Mouse (Mus musculus): ENCODE data around the gene Gtf2h4. TPM values are rescaled to one million over a fixed set of nuclear protein-coding genes. Genes with fewer than 3 reads are reported as not detected.
A peak's percentile ranks its signal among the peaks of the same experiment; 100 is the strongest.

The Gtf2h4 gene
- total and polyA plus RNA-seq, 2 experiments from 2014 or later = 18.0 to 24.2 TPM

GRCm38 (mm10) chr17:35665957-35666515, 7.5 kb downstream of the Gtf2h4 start:
- H3K27me3 ChIP-seq (ENCODE audit: control insufficient read depth, insufficient read depth, low read length) = no peaks in the 10 kb centered on the region
- no peak for ATAC-seq (ENCODE audit: insufficient read depth, low read depth)
- H3K4me3 ChIP-seq (ENCODE audit: low read depth, low read length) = no peak overlapping the region

GRCm38 (mm10) chr17:35653086-35653485, 20.5 kb downstream of the Gtf2h4 start:
- no peaks in the 10 kb centered on the region for H3K4me1 ChIP-seq (ENCODE audit: control insufficient read depth, insufficient read depth)
- no peak overlapping the region for H3K4me2 ChIP-seq (ENCODE audit: low read depth, low read length)
- H3K27ac ChIP-seq (ENCODE audit: low read depth) = no peak overlapping the region
- peaks cover 26% of the 10 kb centered on the region for H3K36me3 ChIP-seq (replicated peaks; ENCODE audit: control insufficient read depth, insufficient read depth, low read length)
- no peak overlapping the region for H3K4me3 ChIP-seq (ENCODE audit: low read depth, low read length)
- ATAC-seq (ENCODE audit: insufficient read depth, low read depth) (no peak), DNase-seq (ENCODE audit: low spot score) (no peak)
- 68% methylated on average over 2 of the region's 2 CpGs for WGBS
- TF ChIP-seq EP300 (IDR thresholded peaks at IDR 0.05; ENCODE audit: low read depth) (no peak), CTCF (IDR thresholded peaks at IDR 0.05; ENCODE audit: low read depth) (no peak)
- H3K27me3 ChIP-seq (ENCODE audit: control insufficient read depth, insufficient read depth, low read length) = no peaks in the 10 kb centered on the region
- no peaks in the 10 kb centered on the region for H3K9me3 ChIP-seq (replicated peaks; ENCODE audit: control insufficient read depth, low read length)
- H3K9ac ChIP-seq (replicated peaks; ENCODE audit: low read depth, low read length) = no peak overlapping the region

More at GRCm38 (mm10) chr17:35665957-35666515, 7.5 kb downstream of the Gtf2h4 start:
- H3K9ac ChIP-seq (replicated peaks; ENCODE audit: low read depth, low read length) = no peak overlapping the region
- H3K9me3 ChIP-seq (replicated peaks; ENCODE audit: control insufficient read depth, low read length) = no peaks in the 10 kb centered on the region
- H3K4me1 ChIP-seq (ENCODE audit: control insufficient read depth, insufficient read depth) = peaks cover 6% of the 10 kb centered on the region; the same call in 1 of the 2 replicates
- peak; percentile 16 for DNase-seq (ENCODE audit: low spot score)
- H3K36me3 ChIP-seq (replicated peaks; ENCODE audit: control insufficient read depth, insufficient read depth, low read length) = peaks cover 39% of the 10 kb centered on the region
- 82% methylated on average over 17 of the region's 17 CpGs for WGBS
- no peak overlapping the region for H3K27ac ChIP-seq (ENCODE audit: low read depth)
- TF ChIP-seq EP300 (IDR thresholded peaks at IDR 0.05; ENCODE audit: low read depth) = no peak
- peak; percentile 39 for TF ChIP-seq CTCF (IDR thresholded peaks at IDR 0.05; ENCODE audit: low read depth)
- no peak overlapping the region for H3K4me2 ChIP-seq (ENCODE audit: low read depth, low read length)

GRCm38 (mm10) chr17:35649429-35649828, 24.1 kb downstream of the Gtf2h4 start:
- Histone ChIP-seq H3K9ac (replicated peaks; ENCODE audit: low read depth, low read length) (no peak overlapping the region), H3K4me3 (ENCODE audit: low read depth, low read length) (no peak overlapping the region), H3K9me3 (replicated peaks; ENCODE audit: control insufficient read depth, low read length) (no peaks in the 10 kb centered on the region), H3K36me3 (replicated peaks; ENCODE audit: control insufficient read depth, insufficient read depth, low read length) (no peaks in the 10 kb centered on the region), H3K27ac (ENCODE audit: low read depth) (no peak overlapping the region), H3K4me2 (ENCODE audit: low read depth, low read length) (no peak overlapping the region), H3K4me1 (ENCODE audit: control insufficient read depth, insufficient read depth) (no peaks in the 10 kb centered on the region), H3K27me3 (ENCODE audit: control insufficient read depth, insufficient read depth, low read length) (0 out of 2 replicates have a peak, but pooled peaks cover 3% of the 10 kb centered on the region)
- DNase-seq (ENCODE audit: low spot score) (no peak), ATAC-seq (ENCODE audit: insufficient read depth, low read depth) (no peak)
- no peak for TF ChIP-seq CTCF (IDR thresholded peaks at IDR 0.05; ENCODE audit: low read depth)
- TF ChIP-seq EP300 (IDR thresholded peaks at IDR 0.05; ENCODE audit: low read depth) = no peak
- WGBS = 60% methylated on average over 2 of the region's 2 CpGs

GRCm38 (mm10) chr17:35643609-35644236, 29.8 kb downstream of the Gtf2h4 start, which contains the start of gene Mucl3:
TSS of gene Mucl3 (minus strand) at chr17:35643695.
- H3K9me3 ChIP-seq (replicated peaks; ENCODE audit: control insufficient read depth, low read length) = no peaks in the 10 kb centered on the region
- H3K9ac ChIP-seq (replicated peaks; ENCODE audit: low read depth, low read length) = no peak within 1 kb of the TSS
- H3K27me3 ChIP-seq (ENCODE audit: control insufficient read depth, insufficient read depth, low read length) = 0 out of 2 replicates have a peak, but pooled peaks cover 7% of the 10 kb centered on the region
- no peak within 1 kb of the TSS for H3K27ac ChIP-seq (ENCODE audit: low read depth)
- WGBS = 64% methylated on average over 13 of the region's 13 CpGs
- TF ChIP-seq EP300 (IDR thresholded peaks at IDR 0.05; ENCODE audit: low read depth) (no peak), CTCF (IDR thresholded peaks at IDR 0.05; ENCODE audit: low read depth) (no peak)
- DNase-seq (ENCODE audit: low spot score) (no peak), ATAC-seq (ENCODE audit: insufficient read depth, low read depth) (no peak; the same call in 1 of the 2 replicates)
- H3K4me3 ChIP-seq (ENCODE audit: low read depth, low read length) = no peak within 1 kb of the TSS
- no peak within 1 kb of the TSS for H3K4me2 ChIP-seq (ENCODE audit: low read depth, low read length)
- H3K36me3 ChIP-seq (replicated peaks; ENCODE audit: control insufficient read depth, insufficient read depth, low read length) = no peaks in the 10 kb centered on the region
- peaks cover 4% of the 10 kb centered on the region; the same call in 1 of the 2 replicates for H3K4me1 ChIP-seq (ENCODE audit: control insufficient read depth, insufficient read depth)

- no peak for ATAC-seq (ENCODE audit: insufficient read depth, low read depth)
- DNase-seq (ENCODE audit: low spot score) = peak; percentile 23
- Histone ChIP-seq H3K9me3 (replicated peaks; ENCODE audit: control insufficient read depth, low read length) (no peaks in the 10 kb centered on the region), H3K36me3 (replicated peaks; ENCODE audit: control insufficient read depth, insufficient read depth, low read length) (no peaks in the 10 kb centered on the region), H3K27ac (ENCODE audit: low read depth) (peak overlapping the region; percentile 53), H3K4me2 (ENCODE audit: low read depth, low read length) (peak overlapping the region; percentile 52), H3K4me1 (ENCODE audit: control insufficient read depth, insufficient read depth) (peaks cover 4% of the 10 kb centered on the region; the same call in 1 of the 2 replicates), H3K4me3 (ENCODE audit: low read depth, low read length) (peak overlapping the region; percentile 17; the same call in 1 of the 2 replicates), H3K27me3 (ENCODE audit: control insufficient read depth, insufficient read depth, low read length) (0 out of 2 replicates have a peak, but pooled peaks cover 12% of the 10 kb centered on the region), H3K9ac (replicated peaks; ENCODE audit: low read depth, low read length) (no peak overlapping the region)
- WGBS = 17% methylated on average over 6 of the region's 6 CpGs
- no peak for TF ChIP-seq EP300 (IDR thresholded peaks at IDR 0.05; ENCODE audit: low read depth)
Measured at GRCm38 (mm10) chr17:35639352-35639751, 34.2 kb downstream of the Gtf2h4 start.

Measured in heart, postnatal 0 days (tissue).